Mouse (Mus musculus) liver, postnatal 0 days (tissue): ENCODE results near the gene Sipa1l3. TPM values are rescaled to one million over a fixed set of nuclear protein-coding genes. Genes with fewer than 3 reads are reported as not detected.

Experiments
- ATAC-seq: fragments of 200-750 bp; cut with Nextera tagmentation; 2 replicates; pipeline ENCODE4 v1.8.0; 2017; ENCODE audit warnings: mild to moderate bottlenecking, moderate library complexity
- DNase-seq: peaks from one replicate; pipeline ENCODE4 v3.0.0-alpha.2; 2016
- H3K27ac ChIP-seq: fragments of 300-500 bp; sonication (generic); 2 replicates; pipeline ENCODE4 v1.5.1; 2014; ENCODE audit warnings: antibody characterized with exemption, moderate library complexity, mild to moderate bottlenecking, low read depth
- H3K27me3 ChIP-seq: fragments of 300-500 bp; sonication (generic); 2 replicates; pipeline ENCODE4 v1.6.1; 2014; ENCODE audit warnings: low read length, control low read depth, mixed read lengths; ENCODE audit not compliant: insufficient read depth
- H3K36me3 ChIP-seq: fragments of 300-500 bp; sonication (generic); replicated peaks from 2 replicates; pipeline ENCODE4 v1.6.1; 2014; ENCODE audit warnings: mild to moderate bottlenecking, control low read depth, low read length, moderate library complexity, mixed read lengths; ENCODE audit not compliant: insufficient read depth
- H3K4me1 ChIP-seq: fragments of 300-500 bp; sonication (generic); 2 replicates; pipeline ENCODE4 v1.6.1; 2014; ENCODE audit warnings: antibody characterized with exemption, mild to moderate bottlenecking, control low read depth; ENCODE audit not compliant: insufficient read depth
- H3K4me2 ChIP-seq: fragments of 300-500 bp; sonication (generic); 2 replicates; pipeline ENCODE4 v1.6.1; 2014; ENCODE audit warnings: low read depth, mild to moderate bottlenecking, low read length, moderate library complexity, mixed read lengths
- H3K4me3 ChIP-seq: fragments of 300-500 bp; sonication (generic); 2 replicates; pipeline ENCODE4 v1.5.1; 2014; ENCODE audit warnings: low read depth, low read length
- H3K9ac ChIP-seq: fragments of 300-500 bp; sonication (generic); replicated peaks from 2 replicates; pipeline ENCODE4 v1.6.1; 2014; ENCODE audit warnings: mild to moderate bottlenecking, moderate library complexity
- H3K9me3 ChIP-seq: fragments of 300-500 bp; sonication (generic); 2 replicates; pipeline ENCODE4 v1.6.1; 2016; ENCODE audit warnings: mild to moderate bottlenecking, control low read depth, low read length, mixed read lengths
- CTCF ChIP-seq: sonication (generic); IDR thresholded peaks from 2 replicates; pipeline ENCODE4 v1.5.1; 2016; ENCODE audit warnings: antibody characterized with exemption, low read depth
- EP300 ChIP-seq: IDR thresholded peaks from 2 replicates; pipeline ENCODE4 v1.6.1; 2016; ENCODE audit warnings: antibody characterized with exemption, low read depth, mild to moderate bottlenecking
- WGBS: fragments of 180-500 bp; shearing (Covaris S2); extraction: QIAGEN DNeasy Blood & Tissue Kit; methylation state at CpG from one replicate; pipeline ENCODE4 v1.1.7; 2014; ENCODE audit not compliant: insufficient replicate concordance; 5-methylcytosine and 5-hydroxymethylcytosine counted together
- polyA plus RNA-seq: library from polyadenylated mRNA; unstranded; fragments of >200 nt; fragmentation: Nextera tagmentation; extraction: Ambion mirVana; gene quantifications from 2 replicates; pipeline ENCODE4 v1.2.1, GENCODE M21; 2015

Sipa1l3 gene
- polyA plus RNA-seq, 1 experiment from 2014 or later = 1.7 TPM

- no peaks in the 10 kb centered on the region for H3K9me3 ChIP-seq
- 75% methylated on average over 5 of the region's 5 CpGs for WGBS
- H3K4me2 ChIP-seq = no peak overlapping the region
- DNase-seq = no peak
- TF ChIP-seq CTCF (no peak), EP300 (no peak)
- H3K36me3 ChIP-seq = no peaks in the 10 kb centered on the region
- H3K9ac ChIP-seq = no peak overlapping the region
- no peaks in the 10 kb centered on the region; the same call in 1 of the 2 replicates for H3K4me1 ChIP-seq
- no peak overlapping the region for H3K27ac ChIP-seq
- no peak for ATAC-seq
- H3K4me3 ChIP-seq = no peak overlapping the region
- H3K27me3 ChIP-seq = no peaks in the 10 kb centered on the region
Measured at GRCm38 (mm10) chr7:29450175-29450574, 68.3 kb downstream of the Sipa1l3 start.

GRCm38 (mm10) chr7:29448830-29449229 lies 69.6 kb downstream of the Sipa1l3 start:
- TF ChIP-seq EP300 (no peak), CTCF (no peak)
- Histone ChIP-seq H3K4me2 (no peak overlapping the region), H3K9ac (no peak overlapping the region), H3K27ac (no peak overlapping the region), H3K27me3 (no peaks in the 10 kb centered on the region), H3K36me3 (no peaks in the 10 kb centered on the region), H3K9me3 (no peaks in the 10 kb centered on the region), H3K4me1 (no peaks in the 10 kb centered on the region; the same call in 1 of the 2 replicates), H3K4me3 (no peak overlapping the region)
- ATAC-seq = no peak
- no peak for DNase-seq
- WGBS = 75% methylated on average over 6 of the region's 6 CpGs

GRCm38 (mm10) chr7:29447147-29447829 lies 71.2 kb downstream of the Sipa1l3 start:
- H3K9ac ChIP-seq = no peak overlapping the region
- no peaks in the 10 kb centered on the region; the same call in 1 of the 2 replicates for H3K4me1 ChIP-seq
- no peak for TF ChIP-seq EP300
- WGBS = 68% methylated on average over 11 of the region's 11 CpGs
- no peaks in the 10 kb centered on the region for H3K36me3 ChIP-seq
- H3K9me3 ChIP-seq = no peaks in the 10 kb centered on the region
- H3K4me2 ChIP-seq = no peak overlapping the region
- H3K27me3 ChIP-seq = no peaks in the 10 kb centered on the region
- DNase-seq (no peak), ATAC-seq (no peak)
- no peak overlapping the region for H3K4me3 ChIP-seq
- H3K27ac ChIP-seq = no peak overlapping the region

GRCm38 (mm10) chr7:29446156-29446555 lies 72.3 kb downstream of the Sipa1l3 start:
- no peak overlapping the region for H3K9ac ChIP-seq
- no peak overlapping the region for H3K4me3 ChIP-seq
- no peak for TF ChIP-seq EP300
- TF ChIP-seq CTCF = no peak
- H3K4me1 ChIP-seq = no peaks in the 10 kb centered on the region; the same call in 1 of the 2 replicates
- 71% methylated on average over 4 of the region's 4 CpGs for WGBS
- no peaks in the 10 kb centered on the region for H3K27me3 ChIP-seq
- no peaks in the 10 kb centered on the region for H3K9me3 ChIP-seq
- no peak overlapping the region for H3K4me2 ChIP-seq
- no peak overlapping the region for H3K27ac ChIP-seq
- H3K36me3 ChIP-seq = no peaks in the 10 kb centered on the region
- ATAC-seq (no peak), DNase-seq (no peak)

- Histone ChIP-seq H3K4me2 (no peak overlapping the region), H3K9ac (no peak overlapping the region), H3K27ac (no peak overlapping the region), H3K27me3 (no peaks in the 10 kb centered on the region), H3K4me1 (no peaks in the 10 kb centered on the region; the same call in 1 of the 2 replicates), H3K4me3 (no peak overlapping the region), H3K9me3 (no peaks in the 10 kb centered on the region), H3K36me3 (no peaks in the 10 kb centered on the region)
- WGBS = 67% methylated on average over 5 of the region's 5 CpGs
- TF ChIP-seq EP300 (no peak), CTCF (no peak)
- no peak for ATAC-seq
- DNase-seq = no peak
Measured at GRCm38 (mm10) chr7:29444527-29444926, 73.9 kb downstream of the Sipa1l3 start.

- H3K4me1 ChIP-seq = no peaks in the 10 kb centered on the region; the same call in 1 of the 2 replicates
- H3K27ac ChIP-seq = no peak overlapping the region
- WGBS = 71% methylated on average over 2 of the region's 2 CpGs
- no peak for DNase-seq
- H3K4me3 ChIP-seq = no peak overlapping the region
- H3K9ac ChIP-seq = no peak overlapping the region
- H3K9me3 ChIP-seq = no peaks in the 10 kb centered on the region
- no peaks in the 10 kb centered on the region for H3K27me3 ChIP-seq
- no peak overlapping the region for H3K4me2 ChIP-seq
- TF ChIP-seq EP300 (no peak), CTCF (no peak)
- no peaks in the 10 kb centered on the region; the same call in 1 of the 2 replicates for H3K36me3 ChIP-seq
- ATAC-seq = no peak
Measured at GRCm38 (mm10) chr7:29444070-29444469, 74.4 kb downstream of the Sipa1l3 start.
